Mouse (Mus musculus): Measurements from ENCODE around the gene Foxn3.

The Foxn3 gene

GRCm38 (mm10) chr12:99256463-99256862 is 306.9 kb downstream of the Foxn3 start:
- DNase-seq (ENCODE audit: low spot score), result no peak

GRCm38 (mm10) chr12:99254436-99254835 is 308.9 kb downstream of the Foxn3 start:
- no peak for DNase-seq (ENCODE audit: low spot score)

- DNase-seq (ENCODE audit: low spot score), result no peak
Measured at GRCm38 (mm10) chr12:99253562-99253961, 309.8 kb downstream of the Foxn3 start.

GRCm38 (mm10) chr12:99248606-99249005 is 314.8 kb downstream of the Foxn3 start:
- no peak for DNase-seq (ENCODE audit: low spot score)

GRCm38 (mm10) chr12:99247939-99248338 is 315.4 kb downstream of the Foxn3 start:
- DNase-seq (ENCODE audit: low spot score), result no peak

GRCm38 (mm10) chr12:99246984-99247746 is 316.2 kb downstream of the Foxn3 start:
- DNase-seq (ENCODE audit: low spot score), result no peak

- no peak for DNase-seq (ENCODE audit: low spot score)
Measured at GRCm38 (mm10) chr12:99244673-99245072, 318.7 kb downstream of the Foxn3 start.

GRCm38 (mm10) chr12:99244264-99244663 is 319.1 kb downstream of the Foxn3 start:
- no peak for DNase-seq (ENCODE audit: low spot score)

- no peak for DNase-seq (ENCODE audit: low spot score)
Measured at GRCm38 (mm10) chr12:99243316-99243715, 320.1 kb downstream of the Foxn3 start.

GRCm38 (mm10) chr12:99240185-99240726 is 323.1 kb downstream of the Foxn3 start:
- DNase-seq (ENCODE audit: low spot score), result no peak

GRCm38 (mm10) chr12:99239735-99240134 is 323.6 kb downstream of the Foxn3 start:
- DNase-seq (ENCODE audit: low spot score), result no peak

GRCm38 (mm10) chr12:99237497-99237896 is 325.9 kb downstream of the Foxn3 start:
- DNase-seq (ENCODE audit: low spot score), result no peak

- no peak for DNase-seq (ENCODE audit: low spot score)
Measured at GRCm38 (mm10) chr12:99234346-99234745, 329.0 kb downstream of the Foxn3 start.

- DNase-seq (ENCODE audit: low spot score), result no peak
Measured at GRCm38 (mm10) chr12:99233386-99233785, 330.0 kb downstream of the Foxn3 start.

GRCm38 (mm10) chr12:99232478-99232877 is 330.9 kb downstream of the Foxn3 start:
- DNase-seq (ENCODE audit: low spot score), result no peak

GRCm38 (mm10) chr12:99231321-99231720 is 332.1 kb downstream of the Foxn3 start:
- DNase-seq (ENCODE audit: low spot score), result no peak

GRCm38 (mm10) chr12:99230783-99231048 is 332.7 kb downstream of the Foxn3 start:
- no peak for DNase-seq (ENCODE audit: low spot score)

GRCm38 (mm10) chr12:99229973-99230782 is 333.2 kb downstream of the Foxn3 start:
- no peak for DNase-seq (ENCODE audit: low spot score)

- no peak for DNase-seq (ENCODE audit: low spot score)
Measured at GRCm38 (mm10) chr12:99227313-99227952, 335.9 kb downstream of the Foxn3 start.

- DNase-seq (ENCODE audit: low spot score), result no peak
Measured at GRCm38 (mm10) chr12:99224863-99225603, 338.3 kb downstream of the Foxn3 start.

- no peak for DNase-seq (ENCODE audit: low spot score)
Measured at GRCm38 (mm10) chr12:99221087-99221846, 342.1 kb downstream of the Foxn3 start.
